Mouse (Mus musculus) embryo, embryonic 11 days (tissue): ENCODE data around the gene Gm16440.
A peak's percentile ranks its signal among the peaks of the same experiment; 100 is the strongest.
"Not testable (repeated sequence)": the region's sequence is repeated elsewhere in the genome, so short reads cannot be mapped to it uniquely, and the experiment has no call there.

Experiments
- DNase-seq: peaks from one replicate; pipeline ENCODE4 v3.0.0-alpha.2; 2015

Gene Gm16440

GRCm38 (mm10) chr14:6390219-6390618 is at the start of gene Gm16440:
Gm16440 (minus strand) TSS chr14:6390319.
- DNase-seq, result not testable (repeated sequence)

GRCm38 (mm10) chr14:6426766-6427165 is 36.6 kb upstream of the Gm16440 start:
- not testable (repeated sequence) for DNase-seq

GRCm38 (mm10) chr14:6426353-6426752 is 36.2 kb upstream of the Gm16440 start:
- peak; percentile 0 for DNase-seq

- not testable (repeated sequence) for DNase-seq
These were observed 22.3 kb upstream of the Gm16440 start, which contains the start of gene Gm3591 for GRCm38 (mm10) chr14:6412382-6412781. Gm3591 (minus strand) TSS chr14:6412482.

- DNase-seq, result not testable (repeated sequence)
These were observed 46.5 kb downstream of the Gm16440 start, which contains the start of gene Gm3618 for GRCm38 (mm10) chr14:6343578-6343977. Gm3618 (minus strand) TSS chr14:6343678.
